Mouse (Mus musculus) kidney, postnatal 36 days (tissue): ENCODE measurements around the gene Gm5788.
"Not testable (repeated sequence)": the region's sequence is repeated elsewhere in the genome, so short reads cannot be mapped to it uniquely, and the experiment has no call there.

ENCODE experiments used
- DNase-seq, 2 experiments: peaks; one replicate each; pipeline ENCODE4 v3.0.0; 2021 to 2022; ENCODE audit warnings: mixed read lengths in 2 of 2

Gene Gm5788

DNA sequence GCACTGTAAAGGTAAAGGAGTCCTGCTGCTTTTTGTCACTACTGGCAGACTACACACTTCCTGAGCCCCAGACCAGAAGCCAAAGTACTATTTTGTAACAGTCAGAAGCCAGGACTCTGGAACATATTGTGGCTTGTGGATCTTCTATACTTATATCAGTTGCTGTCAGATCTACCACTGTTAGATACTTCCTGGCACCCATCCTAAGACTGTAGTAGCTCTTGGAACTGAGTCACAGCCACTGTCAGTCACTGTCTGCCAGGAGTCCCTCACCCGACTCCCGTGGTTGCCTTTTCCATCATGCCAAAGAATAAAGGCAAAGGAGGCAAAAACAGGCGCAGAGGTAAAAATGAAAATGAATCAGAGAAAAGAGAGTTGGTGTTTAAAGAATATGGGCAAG is at the start of gene Gm5788:
TSS of gene Gm5788 (plus strand) at position 301 of the 400 bp plus-strand sequence.
- not testable (repeated sequence) for DNase-seq

DNA sequence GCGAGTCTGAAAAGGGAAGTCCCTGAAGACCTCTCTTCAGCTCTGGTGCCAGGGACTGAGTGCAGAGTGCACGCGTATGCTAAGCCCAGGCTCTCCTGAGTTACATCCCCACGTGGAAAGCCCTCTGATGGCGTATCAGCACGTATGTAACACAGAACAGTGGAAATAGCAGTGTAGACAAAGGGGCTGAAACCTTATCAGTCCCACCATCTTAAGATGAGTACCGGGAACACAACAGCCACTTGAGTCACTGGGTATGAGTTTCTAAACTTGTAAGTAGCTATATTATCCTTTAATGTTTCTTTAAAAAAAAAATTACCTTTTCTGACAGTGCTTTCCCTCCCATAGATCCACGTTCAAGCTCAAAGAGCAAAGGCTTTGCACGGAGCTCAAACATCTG is 45.1 kb upstream of the Gm5788 start:
- no peak for DNase-seq

DNA sequence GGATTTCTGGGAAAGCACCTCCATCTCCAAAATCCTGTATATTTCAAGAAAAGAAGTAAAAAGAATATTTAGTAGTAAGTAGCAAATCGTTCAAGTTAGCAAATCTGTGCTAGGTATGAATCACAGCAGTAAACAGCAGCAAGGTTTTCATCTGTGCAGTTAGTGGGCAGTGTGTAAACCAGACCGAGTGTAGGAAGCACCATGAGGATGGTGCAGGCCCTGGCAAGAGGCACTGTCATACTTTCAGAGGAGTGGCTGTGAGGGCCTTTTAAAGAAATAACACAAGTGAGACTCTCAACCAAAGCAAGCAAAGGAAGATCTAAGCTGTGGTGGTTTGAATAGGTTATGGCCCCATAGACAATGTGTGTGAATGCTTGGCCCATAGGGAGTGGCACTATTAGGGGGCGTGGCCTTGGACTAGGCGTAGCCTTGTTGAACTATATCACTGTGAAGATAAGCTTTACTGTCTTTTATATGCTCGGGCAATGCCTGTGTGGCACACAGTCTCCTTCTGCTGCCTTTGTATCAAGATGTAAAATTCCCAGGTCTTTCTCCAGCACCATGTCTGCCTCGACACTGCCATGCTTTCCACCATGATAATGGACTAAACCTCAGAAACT is 29.7 kb upstream of the Gm5788 start:
- no peak for DNase-seq

DNA sequence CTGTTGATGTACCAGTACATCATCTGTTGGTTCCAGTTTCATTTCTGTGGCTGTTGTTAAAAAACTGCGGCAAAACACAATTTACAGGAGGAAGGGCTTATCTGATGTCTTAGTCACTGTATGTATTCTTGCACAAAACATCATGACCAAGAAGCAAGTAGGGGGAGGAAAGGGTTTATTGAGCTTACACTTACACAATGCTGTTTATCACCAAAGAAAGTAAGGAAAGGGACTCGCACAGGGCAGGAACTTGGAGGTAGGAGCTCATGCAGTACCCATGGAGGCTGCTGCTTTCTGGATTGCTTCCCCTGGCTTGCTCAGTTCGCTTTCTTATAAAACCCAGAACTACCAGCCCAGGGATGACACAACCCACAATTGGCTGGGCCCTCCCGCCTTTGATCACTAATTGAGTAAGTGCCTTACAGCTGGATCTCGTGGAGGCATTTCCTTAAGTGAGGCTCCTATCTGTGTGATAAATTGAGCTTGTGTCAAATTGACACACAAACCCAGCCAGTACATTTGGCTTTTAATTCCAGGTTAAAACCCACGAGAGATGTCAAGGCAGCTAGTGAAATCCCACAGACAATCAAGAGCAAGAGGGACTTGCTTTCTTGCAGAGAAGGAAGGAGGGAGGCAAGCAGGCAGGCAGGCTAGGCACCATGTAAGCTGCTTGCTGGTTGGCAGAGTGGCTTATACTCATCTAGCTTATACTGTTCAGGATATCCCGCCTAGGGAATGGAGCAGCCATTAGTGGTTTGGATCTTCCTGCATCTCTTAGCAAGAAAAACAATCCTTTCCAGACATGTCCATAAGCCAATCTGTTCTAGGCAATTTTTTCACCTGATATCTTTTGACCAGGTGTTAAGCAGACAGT is 24.0 kb upstream of the Gm5788 start:
- DNase-seq: no peak

DNA sequence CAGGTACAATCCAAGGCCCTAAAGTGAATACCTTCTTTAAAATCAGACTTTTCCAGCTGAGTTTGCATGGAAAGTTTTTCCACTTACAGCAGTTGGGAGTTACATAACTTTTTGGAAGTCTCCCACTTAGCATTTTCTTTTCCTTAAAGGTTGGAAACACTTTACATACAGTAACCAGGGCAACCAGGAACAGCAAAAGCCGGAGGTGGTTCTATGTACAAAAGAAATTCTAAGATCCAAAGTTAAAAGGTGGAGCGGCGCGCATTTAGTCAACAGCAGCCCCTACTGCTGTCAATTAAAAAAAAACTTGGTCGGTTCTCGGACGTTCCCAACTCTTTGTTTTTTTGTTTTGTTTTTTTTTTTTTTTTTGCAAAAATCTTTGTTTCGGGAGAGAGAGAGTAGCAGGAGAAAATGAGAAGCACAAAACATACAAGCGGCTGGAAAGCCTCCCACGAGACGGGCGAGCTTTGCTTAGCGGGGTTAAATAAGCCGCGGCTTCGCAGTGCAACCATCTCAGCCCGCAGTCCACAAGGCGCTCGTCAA is 23.0 kb upstream of the Gm5788 start:
- DNase-seq: peak; percentile 26 to 57

DNA sequence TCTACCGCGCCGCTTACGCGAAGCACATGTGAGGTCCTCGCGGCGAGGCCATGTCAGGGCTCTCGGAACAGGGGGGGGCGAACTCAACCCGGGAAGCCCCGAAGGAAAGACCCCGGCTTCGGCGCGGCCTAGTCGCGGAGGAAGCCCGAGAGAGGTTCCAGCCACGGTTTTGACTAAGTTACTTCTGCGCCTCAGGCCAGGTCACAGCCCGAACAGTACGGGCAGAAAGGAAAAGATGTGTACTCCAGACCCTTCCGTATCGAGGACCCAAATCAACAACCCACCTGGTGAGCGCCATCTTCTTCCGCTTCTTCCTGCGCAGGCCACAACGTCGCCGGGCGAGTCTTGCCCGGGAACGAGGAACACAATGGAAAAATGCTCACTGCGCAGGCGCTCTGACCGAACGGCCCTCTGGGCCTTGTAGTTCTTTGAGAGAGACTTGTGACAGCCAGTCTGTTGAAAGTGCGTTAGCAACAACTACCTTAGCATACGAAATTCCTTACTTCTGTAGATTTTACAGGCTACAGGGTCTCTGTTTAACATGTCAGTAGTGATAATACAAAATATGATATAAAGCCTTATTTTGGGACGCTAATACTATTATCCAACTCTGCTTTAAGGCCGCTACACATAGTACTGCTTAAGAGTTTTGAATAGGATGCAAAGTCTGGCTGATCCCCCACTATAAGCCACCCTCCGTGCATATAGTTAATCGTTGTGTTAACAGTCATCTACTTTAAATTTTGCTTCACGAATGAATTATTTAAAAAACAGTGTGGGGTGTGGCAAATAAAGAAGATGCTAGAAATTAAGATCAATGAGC is 22.3 kb upstream of the Gm5788 start, which contains the start of gene Snw1:
TSS of gene Snw1 (minus strand) at position 311 of the 823 bp plus-strand sequence.
- DNase-seq: peak; percentile 96 to 97

DNA sequence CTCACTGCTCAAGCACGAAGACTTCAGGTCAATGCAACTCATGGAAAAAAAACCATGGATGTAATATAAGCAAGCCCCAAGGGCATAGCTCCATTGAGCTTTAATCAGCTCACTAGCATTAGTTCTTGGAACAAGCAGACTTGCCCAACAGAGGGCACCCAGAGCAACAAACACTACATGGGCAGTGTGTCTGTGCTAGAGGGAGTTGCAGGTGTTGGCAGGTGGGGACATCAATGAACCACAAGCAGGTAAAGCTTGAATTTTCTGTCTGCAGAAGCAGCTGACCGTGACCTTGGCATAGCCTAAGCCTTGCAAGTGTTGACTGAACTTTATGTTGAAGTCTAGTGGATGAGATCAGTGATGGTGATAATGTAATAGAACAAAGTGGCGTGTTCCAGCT is 19.8 kb upstream of the Gm5788 start:
- no peak for DNase-seq

DNA sequence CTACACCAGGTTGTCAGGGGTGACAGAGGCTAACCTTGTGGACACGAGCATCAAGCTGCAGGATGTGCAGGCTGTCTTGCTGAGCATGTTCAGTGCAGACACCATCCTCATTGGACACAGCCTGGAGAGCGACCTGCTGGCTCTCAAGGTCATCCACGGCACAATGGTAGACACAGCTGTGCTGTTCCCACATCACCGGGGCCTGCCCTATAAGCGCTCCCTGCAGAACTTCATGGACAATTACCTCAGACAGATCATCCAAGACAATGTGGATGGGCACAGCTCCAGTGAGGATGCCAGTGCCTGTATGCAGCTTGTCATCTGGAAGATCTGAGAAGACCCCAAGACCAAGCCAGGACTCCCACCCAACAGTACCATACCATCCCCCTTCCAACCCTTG is 12.0 kb upstream of the Gm5788 start:
- not testable (repeated sequence) for DNase-seq

DNA sequence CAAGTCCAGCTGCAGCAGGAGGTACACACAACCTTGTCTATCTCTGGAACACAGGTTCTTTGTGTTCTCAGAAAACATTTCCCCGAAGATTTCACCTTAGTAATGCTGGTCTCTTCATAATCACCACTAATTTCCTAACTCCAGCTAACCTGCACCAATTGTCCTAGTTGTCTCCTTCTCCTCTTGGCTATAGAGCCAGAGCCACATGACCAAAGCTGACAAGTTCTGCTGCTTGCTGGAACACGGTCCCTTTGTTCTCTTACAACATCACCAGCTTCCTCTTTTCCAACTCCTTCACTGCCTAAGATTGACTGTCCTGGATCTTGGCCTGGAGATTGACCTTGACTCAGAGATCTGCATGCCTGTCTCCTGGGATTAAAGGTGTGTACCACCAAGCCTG is 5.8 kb upstream of the Gm5788 start:
- not testable (repeated sequence) for DNase-seq

DNA sequence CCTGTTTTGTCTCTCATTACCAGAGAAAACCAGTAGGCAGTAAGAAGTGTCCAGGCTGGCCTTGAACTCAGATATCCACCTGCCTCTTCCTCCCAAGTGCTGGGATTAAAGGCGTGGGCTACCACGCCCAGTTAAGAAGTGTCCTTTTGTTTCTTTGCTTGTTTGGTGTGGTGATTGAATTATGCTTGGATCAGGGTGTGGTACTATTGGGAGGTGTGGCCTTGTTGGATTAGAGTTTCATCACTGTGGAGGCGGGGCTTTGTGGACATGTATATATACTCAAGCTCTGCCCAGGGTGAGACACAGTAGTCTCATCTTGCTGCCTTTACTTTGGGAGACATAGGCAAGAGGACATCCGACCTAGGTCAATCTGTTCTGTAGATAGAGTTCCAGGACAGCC is 19.5 kb downstream of the Gm5788 start, which contains the start of gene Gm8300:
TSS of gene Gm8300 (plus strand) at position 301 of the 400 bp plus-strand sequence.
- not testable (repeated sequence) for DNase-seq

DNA sequence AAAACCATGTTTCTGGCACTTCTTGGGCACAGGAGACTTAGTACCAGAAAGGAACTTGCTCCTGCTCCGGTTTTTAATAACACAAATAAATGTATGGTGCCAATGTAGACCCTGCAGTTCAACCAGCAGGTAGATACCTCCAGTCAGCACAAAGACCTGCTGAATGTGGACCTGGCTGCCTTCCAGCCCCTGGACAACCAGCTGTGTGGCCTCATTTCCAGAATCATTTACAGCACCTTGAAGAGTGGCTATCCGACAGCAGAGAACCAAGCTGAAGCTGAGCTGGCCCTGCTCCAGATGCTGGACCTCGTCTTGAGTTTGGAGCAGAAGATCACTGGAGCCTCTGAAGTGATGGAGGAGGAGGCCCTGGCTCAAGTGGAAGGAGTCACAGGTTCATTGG is 25.1 kb downstream of the Gm5788 start:
- DNase-seq: peak in 1 of 2 experiments; percentile 52

DNA sequence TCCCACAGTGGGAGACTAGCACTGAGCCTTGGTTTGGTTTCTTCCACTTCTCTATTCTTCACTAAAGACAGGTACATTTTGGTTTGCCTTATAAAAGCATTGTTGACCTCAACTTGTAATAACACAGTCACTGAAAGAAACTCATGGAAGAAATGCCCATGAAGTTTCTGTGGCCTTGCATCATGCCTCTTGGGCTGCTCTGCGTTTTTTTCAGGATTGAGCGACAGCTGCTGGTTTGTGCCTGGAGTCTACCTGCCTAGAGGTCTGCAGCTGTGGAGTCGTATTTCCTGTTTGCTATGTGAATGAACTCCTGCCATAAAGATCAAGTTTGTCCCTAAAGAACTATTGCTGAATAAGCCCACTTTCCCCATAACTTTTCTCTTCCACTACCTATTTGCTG is 49.4 kb downstream of the Gm5788 start:
- no peak for DNase-seq
